Mouse (Mus musculus) heart, adult 9 months (tissue): ENCODE measurements around the gene Map4.

Source experiments
- DNase-seq, 2 experiments: peaks; one replicate each; pipeline ENCODE4 v3.0.0; 2022; ENCODE audit warnings: low spot score in 2 of 2

Gene Map4

DNA sequence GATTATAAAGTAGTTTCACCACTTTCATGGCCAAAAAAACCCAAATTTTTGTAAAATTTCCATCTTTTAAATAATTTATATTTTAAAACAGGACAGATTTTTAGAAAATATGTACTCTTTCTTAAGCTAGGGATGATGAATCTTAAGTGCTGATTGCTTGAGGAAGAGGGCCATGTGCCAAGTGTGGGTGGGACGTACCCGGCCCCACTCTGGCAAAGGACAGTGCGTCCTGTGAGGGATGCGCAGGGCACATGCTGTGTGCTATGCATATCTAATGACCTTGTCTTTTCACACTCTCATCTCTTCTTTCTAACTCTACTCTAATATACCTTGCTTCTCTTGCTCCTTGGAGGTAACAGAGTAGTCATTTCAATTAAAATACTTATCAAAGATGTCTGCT is 66.2 kb downstream of the Map4 start:
- DNase-seq: no peak

- DNase-seq: no peak
Observed at GRCm38 (mm10) chr9:110001946-110002345, 70.7 kb downstream of the Map4 start.

DNA sequence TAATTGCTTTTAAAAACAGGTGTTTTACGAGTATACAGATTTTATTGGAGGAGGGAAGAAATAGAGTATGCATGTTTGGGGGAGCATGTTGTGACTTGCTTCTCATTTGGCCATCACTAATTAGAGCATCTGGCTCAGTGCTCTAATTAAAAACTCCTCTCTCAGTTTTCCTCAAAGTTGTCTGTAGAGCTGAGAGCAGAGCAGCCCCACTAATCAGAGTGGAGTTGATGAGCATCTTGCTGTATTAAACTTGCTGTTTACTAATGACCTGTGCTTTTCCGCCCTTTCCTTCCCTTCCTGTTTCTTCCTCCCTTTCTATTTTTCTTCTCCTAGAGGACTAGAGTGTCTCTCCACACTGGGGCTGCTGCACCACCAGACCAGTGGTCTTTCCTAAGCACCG is 71.2 kb downstream of the Map4 start:
- DNase-seq: no peak

GRCm38 (mm10) chr9:110019224-110019623 is 88.0 kb downstream of the Map4 start:
- DNase-seq: no peak

DNA sequence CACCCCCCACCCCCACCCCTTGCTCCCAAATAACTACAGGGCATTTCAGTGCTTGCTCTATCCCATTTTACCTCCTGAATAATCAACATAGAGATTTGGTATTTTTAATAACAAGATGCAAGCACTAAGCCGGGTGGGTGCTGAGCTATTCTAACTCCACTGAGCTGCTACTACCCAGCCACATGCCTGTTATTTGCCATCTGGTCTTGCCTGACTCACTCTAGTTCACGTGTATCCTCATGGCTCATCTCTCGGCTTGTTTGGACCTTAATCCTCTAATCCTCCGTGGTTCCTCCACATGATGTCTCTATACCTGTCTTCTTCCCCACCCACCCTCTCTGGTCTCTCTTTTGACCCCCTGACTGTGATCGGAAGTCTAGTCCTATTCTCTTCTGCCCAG is 89.1 kb downstream of the Map4 start:
- DNase-seq: no peak

DNA sequence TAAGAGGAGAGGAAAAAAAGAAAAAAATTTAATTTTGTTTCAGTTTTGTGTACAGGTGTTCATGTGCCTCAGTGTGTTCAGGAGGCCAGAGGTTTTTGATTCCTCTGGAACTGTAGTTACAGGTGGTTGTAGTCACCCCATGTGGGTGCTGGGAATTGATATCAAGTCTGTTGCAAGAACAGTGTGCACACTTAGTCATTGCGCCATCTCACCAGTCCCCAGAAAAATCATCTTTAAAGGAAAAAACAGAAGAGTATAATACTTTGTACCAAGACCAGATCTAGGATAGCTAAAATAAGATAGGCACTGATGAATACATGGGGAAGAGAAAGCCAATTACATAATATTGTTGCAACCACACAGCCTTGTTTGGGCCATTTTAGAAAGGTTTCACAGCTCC is 90.2 kb downstream of the Map4 start:
- DNase-seq: no peak

GRCm38 (mm10) chr9:110022151-110022550 is 90.9 kb downstream of the Map4 start:
- no peak for DNase-seq

- no peak for DNase-seq
Observed at GRCm38 (mm10) chr9:110035091-110035490, 103.8 kb downstream of the Map4 start.

DNA sequence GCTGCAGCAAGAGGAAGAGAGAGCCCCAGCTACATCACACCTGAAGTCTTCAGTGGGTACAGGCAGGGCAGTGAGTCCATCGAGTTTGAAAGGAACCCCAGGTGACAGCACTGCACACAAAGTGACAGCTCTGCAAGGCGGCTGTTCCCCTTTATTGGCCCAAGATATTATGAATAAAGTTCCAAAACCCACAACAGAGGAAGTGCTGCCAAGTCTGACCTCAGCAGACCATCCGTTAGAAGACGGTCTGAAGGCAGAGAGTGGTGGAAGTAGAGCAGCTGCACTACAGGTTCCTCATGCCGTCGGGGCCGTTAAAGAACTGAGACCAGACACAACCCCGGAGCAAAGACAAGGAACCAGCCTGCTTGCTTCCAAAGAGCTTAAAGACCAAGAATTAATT is 106.6 kb downstream of the Map4 start:
- no peak for DNase-seq

GRCm38 (mm10) chr9:110038485-110038884 is 107.2 kb downstream of the Map4 start:
- DNase-seq: no peak

- DNase-seq: no peak
Observed at GRCm38 (mm10) chr9:110044373-110044772, 113.1 kb downstream of the Map4 start.

GRCm38 (mm10) chr9:110045763-110046377 is 114.6 kb downstream of the Map4 start:
- DNase-seq: no peak

DNA sequence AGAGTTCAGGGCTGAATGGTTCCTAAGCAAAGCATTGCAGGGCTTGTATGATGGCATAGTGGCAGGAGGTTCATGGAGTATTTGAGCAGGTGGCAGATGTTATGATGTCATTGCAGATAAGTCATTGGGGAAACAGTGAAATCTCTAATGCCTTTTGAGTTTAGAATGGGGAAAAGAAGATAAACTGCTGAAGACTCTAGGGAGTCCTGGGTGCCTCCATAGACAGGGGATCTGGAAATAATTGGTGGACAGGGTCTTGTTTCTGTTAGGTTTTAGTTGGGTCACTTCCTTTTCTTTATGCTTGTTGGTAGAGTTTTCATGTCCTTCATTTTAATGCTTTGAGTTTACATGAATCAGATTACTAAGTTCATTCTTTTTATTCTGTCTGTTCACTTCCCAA is 116.0 kb downstream of the Map4 start:
- DNase-seq: no peak

GRCm38 (mm10) chr9:110047857-110048256 is 116.6 kb downstream of the Map4 start:
- no peak for DNase-seq

GRCm38 (mm10) chr9:110051184-110051583 is 119.9 kb downstream of the Map4 start:
- no peak for DNase-seq

GRCm38 (mm10) chr9:110051869-110052661 is 120.8 kb downstream of the Map4 start:
- DNase-seq: peak in 1 of 2 experiments; percentile 11

GRCm38 (mm10) chr9:110052951-110053304 is 121.7 kb downstream of the Map4 start:
- DNase-seq: no peak

- DNase-seq: peak; percentile 54 to 55
Observed at GRCm38 (mm10) chr9:110053305-110054079, 122.2 kb downstream of the Map4 start.

DNA sequence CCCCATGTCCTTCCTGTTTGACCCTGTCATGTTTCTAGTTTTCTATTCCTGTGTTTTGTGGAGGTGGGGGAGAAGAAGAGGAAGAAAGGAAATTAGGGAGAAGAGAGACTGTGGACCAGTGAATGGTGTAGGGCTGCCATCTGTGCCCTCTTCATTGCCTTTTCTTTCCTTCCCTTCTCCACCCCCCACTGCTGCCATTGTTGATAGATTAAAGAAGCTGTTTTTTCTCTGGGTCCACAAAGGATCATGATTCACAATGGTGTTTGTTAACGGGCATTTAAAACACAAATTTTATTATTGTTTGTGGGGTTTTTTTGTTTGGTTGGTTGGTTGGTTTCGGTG is 122.8 kb downstream of the Map4 start:
- no peak for DNase-seq

DNA sequence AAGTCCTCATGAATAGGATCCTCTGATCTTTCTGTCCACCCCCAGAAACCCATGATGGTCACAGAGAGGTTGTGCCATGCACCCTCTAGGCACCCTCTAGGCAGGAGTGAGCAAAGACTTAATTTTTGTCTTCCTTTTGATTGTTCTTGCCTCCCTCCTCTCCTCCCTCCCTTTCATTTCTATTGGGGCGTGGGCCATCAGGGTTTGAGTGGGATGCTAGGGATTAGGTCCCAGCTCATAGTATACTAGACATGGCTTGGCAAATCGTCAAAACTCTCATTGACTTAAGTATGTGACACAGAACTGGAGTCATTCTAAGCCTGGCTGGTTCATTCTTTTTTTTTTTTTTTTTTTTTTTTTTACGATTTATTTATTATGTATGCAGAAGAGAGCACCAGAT is 123.5 kb downstream of the Map4 start:
- DNase-seq: no peak

- DNase-seq: no peak
Observed at GRCm38 (mm10) chr9:110057200-110057599, 125.9 kb downstream of the Map4 start.

DNA sequence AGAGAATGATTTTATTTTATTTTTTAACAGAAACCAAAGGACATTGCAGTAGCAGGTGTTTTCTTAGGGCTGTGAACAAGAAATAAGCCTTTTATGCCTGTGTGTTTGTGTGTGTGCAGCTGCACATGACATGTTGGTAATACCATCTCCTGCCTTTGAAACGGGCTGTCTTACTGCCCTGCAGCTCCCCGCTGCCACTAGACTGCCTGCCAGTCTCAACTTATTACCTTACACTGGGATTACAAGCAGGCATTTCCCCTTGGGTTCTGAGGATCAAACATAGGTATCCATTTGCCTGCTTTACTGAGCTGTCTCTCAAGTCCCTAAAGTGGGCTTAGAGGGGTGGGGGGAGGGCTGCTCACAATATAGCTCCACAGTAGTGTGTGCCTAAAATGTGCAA is 129.5 kb downstream of the Map4 start:
- no peak for DNase-seq

DNA sequence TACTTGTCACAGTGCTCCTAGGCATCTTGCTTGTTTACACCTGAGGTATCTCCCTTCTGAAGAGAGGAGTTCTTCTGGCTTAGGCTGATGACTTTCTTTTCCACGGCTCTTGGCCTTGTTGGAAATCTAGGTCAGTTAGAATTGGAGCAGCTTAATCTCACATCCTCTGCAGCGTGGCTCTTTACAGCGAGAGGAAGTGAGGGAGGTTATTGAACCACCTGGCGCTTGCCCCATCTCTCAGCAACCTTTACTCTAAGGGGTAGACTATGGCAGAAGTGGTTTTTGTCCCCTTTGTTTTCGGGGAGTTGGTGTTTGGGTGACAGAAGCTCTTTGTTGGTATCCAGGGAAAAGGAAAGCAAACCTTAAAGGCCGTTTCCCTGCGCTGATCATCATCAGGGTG is 131.1 kb downstream of the Map4 start:
- DNase-seq: no peak
